Comparison of ENCODE assay signal across 27 mouse cellular contexts in genomic region chr13:92659611-92660010, GRCm38 (mm10). TPM values are rescaled to one million over a fixed set of nuclear protein-coding genes. Genes with fewer than 3 reads are reported as not detected.
DNase-seq lines count a peak whose midpoint lies in the region; ATAC-seq and TF ChIP-seq lines count a peak whose summit lies in the region.
"Had no signal": no experiment of that assay in that cellular context is flagged by ENCODE, and none has a peak within 500 bp of the region (broad histone marks: within the 10 kb centered on the region; RNA-seq: fewer than 3 reads in every experiment).

No protein-coding gene starts in this region.

- TF ChIP-seq EP300 in liver, postnatal 0 days (IDR thresholded peaks at IDR 0.05; ENCODE audit: low read depth), result no peak

- peak; percentile 63 for DNase-seq in heart, adult 11 months
- DNase-seq in liver, postnatal 0 days, result no peak
- no peak for DNase-seq in liver, embryonic 11.5 days (ENCODE audit: low spot score)
- peak; percentile 51 for DNase-seq in retina, postnatal 1 day
- DNase-seq in thymus, postnatal 25 days, result peak; percentile 59
- no peak for DNase-seq in gastrocnemius, adult 8-10 months (ENCODE audit: low spot score in 2 of 2)
- no peak for DNase-seq in frontal cortex, postnatal 25 days (ENCODE audit: low spot score in 2 of 2)
- DNase-seq: adrenal gland, postnatal 14 days; cerebellum, adult 11-12 months; cerebellum, adult 9-11 months; embryo, embryonic 11 days; gastrocnemius, postnatal 36 days; heart, postnatal 4 days; kidney, adult 11 months; kidney, postnatal 14 days; left cerebral cortex, postnatal 4 days; right cerebral cortex, postnatal 4 days had no signal

- peaks cover 8% of the 10 kb centered on the region; the same call in 1 of the 2 replicates for H3K4me1 ChIP-seq in heart, embryonic 11.5 days (ENCODE audit: control insufficient read depth, insufficient read depth, low read length)
- peaks cover 28% of the 10 kb centered on the region for H3K4me1 ChIP-seq in liver, postnatal 0 days (ENCODE audit: insufficient read depth)
- peaks cover 4% of the 10 kb centered on the region for H3K4me1 ChIP-seq in liver, embryonic 11.5 days (replicated peaks; ENCODE audit: control insufficient read depth, insufficient read depth, low read length)
- H3K4me1 ChIP-seq: midbrain, embryonic 15.5 days had no signal

- no peaks in the 10 kb centered on the region for H3K27me3 ChIP-seq in heart, embryonic 11.5 days (ENCODE audit: control insufficient read depth, insufficient read depth, low read length)
- H3K27me3 ChIP-seq in liver, postnatal 0 days (ENCODE audit: insufficient read depth, low read length), result no peaks in the 10 kb centered on the region
- H3K27me3 ChIP-seq in liver, embryonic 11.5 days (replicated peaks; ENCODE audit: control insufficient read depth, insufficient read depth, low read length), result no peaks in the 10 kb centered on the region
- H3K27me3 ChIP-seq: embryonic facial prominence, embryonic 12.5 days; hindbrain, embryonic 13.5 days; liver, embryonic 15.5 days; lung, embryonic 15.5 days; midbrain, embryonic 15.5 days had no signal

- H3K9ac ChIP-seq in heart, embryonic 11.5 days (ENCODE audit: low read depth, low read length), result no peak overlapping the region
- H3K9ac ChIP-seq in liver, postnatal 0 days (replicated peaks), result no peak overlapping the region
- no peak overlapping the region for H3K9ac ChIP-seq in liver, embryonic 11.5 days (ENCODE audit: low read depth, low read length)
- H3K9ac ChIP-seq: embryonic facial prominence, embryonic 12.5 days; hindbrain, embryonic 13.5 days; liver, embryonic 15.5 days; lung, embryonic 15.5 days; midbrain, embryonic 15.5 days had no signal

- H3K36me3 ChIP-seq in heart, embryonic 11.5 days (ENCODE audit: control insufficient read depth, insufficient read depth, low read length), result 0 out of 2 replicates have a peak, but pooled peaks cover 2% of the 10 kb centered on the region
- peaks cover 17% of the 10 kb centered on the region for H3K36me3 ChIP-seq in liver, postnatal 0 days (replicated peaks; ENCODE audit: insufficient read depth, low read length)
- 0 out of 2 replicates have a peak, but pooled peaks cover 3% of the 10 kb centered on the region for H3K36me3 ChIP-seq in liver, embryonic 11.5 days (ENCODE audit: control insufficient read depth, insufficient read depth, low read length)

- no peak for ATAC-seq in heart, embryonic 11.5 days (replicated peaks; ENCODE audit: insufficient number of reproducible peaks, low FRiP score, low TSS enrichment)
- no peak; the same call in 1 of the 2 replicates for ATAC-seq in liver, postnatal 0 days
- no peak for ATAC-seq in liver, embryonic 11.5 days (replicated peaks; ENCODE audit: low FRiP score)
- ATAC-seq: forebrain, embryonic 14.5 days; midbrain, embryonic 15.5 days had no signal

- WGBS in heart, embryonic 11.5 days (ENCODE audit: insufficient replicate concordance), result 85% methylated on average over 3 of the region's 3 CpGs
- WGBS in liver, postnatal 0 days (ENCODE audit: insufficient replicate concordance), result 77% methylated on average over 3 of the region's 3 CpGs
- 78% methylated on average over 3 of the region's 3 CpGs for WGBS in liver, embryonic 11.5 days

- no peak overlapping the region for H3K27ac ChIP-seq in heart, embryonic 11.5 days (ENCODE audit: low read depth, low read length)
- H3K27ac ChIP-seq in liver, postnatal 0 days (ENCODE audit: low read depth), result peak overlapping the region; percentile 8; the same call in 1 of the 2 replicates
- no peak overlapping the region for H3K27ac ChIP-seq in liver, embryonic 11.5 days (ENCODE audit: low read depth, low read length)
- H3K27ac ChIP-seq: embryonic facial prominence, embryonic 12.5 days; hindbrain, embryonic 13.5 days; left cerebral cortex, adult 2 months; liver, embryonic 15.5 days; lung, embryonic 15.5 days; midbrain, embryonic 15.5 days; stomach, postnatal 0 days had no signal

- TF ChIP-seq CTCF in liver, postnatal 0 days (IDR thresholded peaks at IDR 0.05; ENCODE audit: low read depth), result no peak

- H3K4me2 ChIP-seq in heart, embryonic 11.5 days, result no peak overlapping the region
- no peak overlapping the region for H3K4me2 ChIP-seq in liver, postnatal 0 days (ENCODE audit: low read depth, low read length)
- H3K4me2 ChIP-seq in liver, embryonic 11.5 days, result no peak overlapping the region
- H3K4me2 ChIP-seq: embryonic facial prominence, embryonic 12.5 days; hindbrain, embryonic 13.5 days; liver, embryonic 15.5 days; lung, embryonic 15.5 days; midbrain, embryonic 15.5 days had no signal

- H3K9me3 ChIP-seq in heart, embryonic 11.5 days (replicated peaks; ENCODE audit: control insufficient read depth, low read length), result no peaks in the 10 kb centered on the region
- H3K9me3 ChIP-seq in liver, postnatal 0 days (ENCODE audit: low read length), result no peaks in the 10 kb centered on the region
- H3K9me3 ChIP-seq in liver, embryonic 11.5 days (ENCODE audit: control insufficient read depth, low read length), result no peaks in the 10 kb centered on the region
- H3K9me3 ChIP-seq: embryonic facial prominence, embryonic 12.5 days; G1E; hindbrain, embryonic 13.5 days; liver, embryonic 15.5 days; lung, embryonic 15.5 days; midbrain, embryonic 15.5 days had no signal

- no peak overlapping the region for H3K4me3 ChIP-seq in heart, embryonic 11.5 days (ENCODE audit: low read depth, low read length)
- no peak overlapping the region for H3K4me3 ChIP-seq in liver, postnatal 0 days (ENCODE audit: low read depth, low read length)
- H3K4me3 ChIP-seq in liver, embryonic 11.5 days (ENCODE audit: low read depth, low read length), result no peak overlapping the region
- H3K4me3 ChIP-seq: embryonic facial prominence, embryonic 12.5 days; hindbrain, embryonic 13.5 days; left cerebral cortex, adult 2 months; liver, embryonic 15.5 days; lung, embryonic 15.5 days; midbrain, embryonic 15.5 days had no signal

RNA-seq across cellular contexts. Expression of gene Serinc5, which starts 48.7 kb away (rescaled TPM):
- polyA plus RNA-seq in heart, embryonic 11.5 days (2014; fragmentation: Nextera tagmentation; extraction: Ambion mirVana), result 9.9 and 13.4 TPM in 2 replicates
- polyA plus RNA-seq in liver, postnatal 0 days (2015; fragmentation: Nextera tagmentation; extraction: Ambion mirVana), result 9.3 and 12.2 TPM in 2 replicates
- polyA plus RNA-seq in liver, embryonic 11.5 days (2014; fragmentation: Nextera tagmentation; extraction: Ambion mirVana), result 27.5 and 30.3 TPM in 2 replicates
- total RNA-seq in gastrocnemius, adult 8-10 months (2022), result 1 to 10 TPM; 1.8 to 3.3 (median 2.2) TPM

Comparison
In these comparisons a context has a peak if more than half of its experiments do, and no peak if none do; other contexts are left out.
1. DNase-seq: peak in heart, adult 11 months (single experiment), retina, postnatal 1 day (single experiment) and thymus, postnatal 25 days (single experiment); none in liver, postnatal 0 days (single experiment), liver, embryonic 11.5 days (single experiment), gastrocnemius, adult 8-10 months (0 of 2) and frontal cortex, postnatal 25 days (0 of 2).